Mouse (Mus musculus): Measurements from ENCODE around the gene Tmem115.

GRCm38 (mm10) chr9:107555031-107555457 lies 21.3 kb downstream of the Tmem115 start:
- peak; percentile 91 for TF ChIP-seq EP300 (IDR thresholded peaks at IDR 0.05; ENCODE audit: insufficient read depth, low read depth, low read length)
- no peak for TF ChIP-seq CTCF (IDR thresholded peaks at IDR 0.05)
